Mouse (Mus musculus) ES-Bruce4 (cell line): ENCODE data around the gene Pdia6.

Experiments
- CTCF ChIP-seq: IDR thresholded peaks from one replicate; pipeline ENCODE4 v1.8.1; 2011; ENCODE audit warnings: low read depth, low read length
- EP300 ChIP-seq: IDR thresholded peaks from 2 replicates; pipeline ENCODE4 v1.6.1; 2011; ENCODE audit warnings: low read depth, low read length; ENCODE audit not compliant: insufficient read depth
- POLR2A ChIP-seq: IDR thresholded peaks from one replicate; pipeline ENCODE4 v1.8.1; 2011; ENCODE audit warnings: low read length; ENCODE audit not compliant: insufficient read depth

GRCm38 (mm10) chr12:17220631-17221030, 45.7 kb upstream of the Pdia6 start:
- TF ChIP-seq CTCF (no peak), EP300 (no peak), POLR2A (no peak)
